Mouse (Mus musculus) layer of hippocampus, postnatal 25 days (tissue): ENCODE data around the gene Ddx41. TPM values are rescaled to one million over a fixed set of nuclear protein-coding genes. Genes with fewer than 3 reads are reported as not detected.

Experiments
- DNase-seq, 2 experiments: peaks; one replicate each; pipeline ENCODE4 v3.0.0; 2022; ENCODE audit warnings: mixed read lengths in 2 of 2, low spot score in 1 of 2; ENCODE audit errors: extremely low spot score in 1 of 2
- total RNA-seq, 2 experiments: library from RNA; stranded (reverse); gene quantifications; 2 replicates each; pipeline ENCODE4 v1.2.3; 2021

The Ddx41 gene
- total RNA-seq, 2 experiments from 2014 or later: 50.7 to 57.2 TPM

- DNase-seq: no peak
Observed at GRCm38 (mm10) chr13:55543447-55543846, 7.0 kb upstream of the Ddx41 start.

- DNase-seq: no peak
Observed at GRCm38 (mm10) chr13:55542891-55543290, 6.4 kb upstream of the Ddx41 start.

- no peak for DNase-seq
Observed at GRCm38 (mm10) chr13:55540933-55541332, 4.5 kb upstream of the Ddx41 start.

- DNase-seq: no peak
Observed at GRCm38 (mm10) chr13:55535796-55536193, 663 bp downstream of the Ddx41 start.

GRCm38 (mm10) chr13:55535191-55535590, 1.3 kb downstream of the Ddx41 start:
- no peak for DNase-seq

GRCm38 (mm10) chr13:55529198-55529915, 7.1 kb downstream of the Ddx41 start, which contains the start of gene Dok3:
Dok3 (minus strand) TSS chr13:55529296.
- no peak for DNase-seq

GRCm38 (mm10) chr13:55527834-55528772, 8.4 kb downstream of the Ddx41 start:
- no peak for DNase-seq

GRCm38 (mm10) chr13:55527212-55527611, 9.2 kb downstream of the Ddx41 start:
- DNase-seq: no peak

GRCm38 (mm10) chr13:55525733-55526553, 10.5 kb downstream of the Ddx41 start:
- DNase-seq: no peak

- no peak for DNase-seq
Observed at GRCm38 (mm10) chr13:55523951-55524600, 12.4 kb downstream of the Ddx41 start.

- no peak for DNase-seq
Observed at GRCm38 (mm10) chr13:55523278-55523677, 13.2 kb downstream of the Ddx41 start.

- no peak for DNase-seq
Observed at GRCm38 (mm10) chr13:55522730-55523129, 13.7 kb downstream of the Ddx41 start.

- no peak for DNase-seq
Observed at GRCm38 (mm10) chr13:55519606-55520005, 16.9 kb downstream of the Ddx41 start.

- DNase-seq: peak; percentile 88 to 98
Observed at GRCm38 (mm10) chr13:55516955-55517354, 19.5 kb downstream of the Ddx41 start.

GRCm38 (mm10) chr13:55513828-55514227, 22.6 kb downstream of the Ddx41 start:
- DNase-seq: no peak

GRCm38 (mm10) chr13:55513111-55513748, 23.2 kb downstream of the Ddx41 start, which contains the start of gene Pdlim7:
Pdlim7 (minus strand) TSS chr13:55513676.
- peak; percentile 82 to 86 for DNase-seq

- DNase-seq: no peak
Observed at GRCm38 (mm10) chr13:55512379-55513031, 24.0 kb downstream of the Ddx41 start.

- no peak for DNase-seq
Observed at GRCm38 (mm10) chr13:55511492-55511861, 25.0 kb downstream of the Ddx41 start.
